Comparison of ENCODE assay signal across 15 mouse cellular contexts in genomic region chr1:57862024-57862423, GRCm38 (mm10).
DNase-seq lines count a peak whose midpoint lies in the region; ATAC-seq and TF ChIP-seq lines count a peak whose summit lies in the region.
"Had no signal": no experiment of that assay in that cellular context is flagged by ENCODE, and none has a peak within 500 bp of the region (broad histone marks: within the 10 kb centered on the region; RNA-seq: fewer than 3 reads in every experiment).

No protein-coding gene starts in this region.

- H3K9ac ChIP-seq in neural tube, embryonic 11.5 days (ENCODE audit: low read length): no peak overlapping the region
- no peak overlapping the region for H3K9ac ChIP-seq in forebrain, embryonic 16.5 days (replicated peaks; ENCODE audit: low read depth, low read length)
- H3K9ac ChIP-seq in hindbrain, postnatal 0 days (replicated peaks; ENCODE audit: low read length): no peak overlapping the region
- no peak overlapping the region for H3K9ac ChIP-seq in neural tube, embryonic 13.5 days
- H3K9ac ChIP-seq in heart, embryonic 12.5 days: no peak overlapping the region
- H3K9ac ChIP-seq: liver, embryonic 15.5 days had no signal

- no peaks in the 10 kb centered on the region for H3K36me3 ChIP-seq in neural tube, embryonic 11.5 days (ENCODE audit: control insufficient read depth, insufficient read depth, low read length)
- H3K36me3 ChIP-seq in forebrain, embryonic 16.5 days (ENCODE audit: control insufficient read depth, insufficient read depth): no peaks in the 10 kb centered on the region; the same call in 1 of the 2 replicates
- H3K36me3 ChIP-seq in hindbrain, postnatal 0 days (ENCODE audit: insufficient read depth, low read length): no peaks in the 10 kb centered on the region
- no peaks in the 10 kb centered on the region for H3K36me3 ChIP-seq in neural tube, embryonic 13.5 days
- H3K36me3 ChIP-seq in kidney, adult 2 months (ENCODE audit: control insufficient read depth, insufficient read depth, low read length): no peaks in the 10 kb centered on the region
- H3K36me3 ChIP-seq in heart, embryonic 12.5 days: 0 out of 2 replicates have a peak, but pooled peaks cover 3% of the 10 kb centered on the region

- peak; percentile 69 for ATAC-seq in neural tube, embryonic 11.5 days (ENCODE audit: insufficient read depth, low FRiP score, low TSS enrichment)
- peak; percentile 90 for ATAC-seq in forebrain, embryonic 16.5 days
- peak; percentile 72 for ATAC-seq in hindbrain, postnatal 0 days
- ATAC-seq in neural tube, embryonic 13.5 days (ENCODE audit: low read depth): peak; percentile 63
- ATAC-seq in frontal cortex, adult (ENCODE audit: low TSS enrichment): no peak
- no peak for ATAC-seq in heart, embryonic 12.5 days (ENCODE audit: insufficient number of reproducible peaks, low FRiP score)

- WGBS in neural tube, embryonic 11.5 days: 47% methylated on average over 4 of the region's 4 CpGs
- 5% methylated on average over 4 of the region's 4 CpGs for WGBS in forebrain, embryonic 16.5 days
- 16% methylated on average over 4 of the region's 4 CpGs for WGBS in hindbrain, postnatal 0 days
- 22% methylated on average over 4 of the region's 4 CpGs for WGBS in neural tube, embryonic 13.5 days
- WGBS in kidney, adult 2 months: 95% methylated on average over 4 of the region's 4 CpGs
- WGBS in heart, embryonic 12.5 days: 84% methylated on average over 4 of the region's 4 CpGs

- H3K27ac ChIP-seq in neural tube, embryonic 11.5 days (ENCODE audit: low read depth, low read length): 0 out of 2 replicates have a peak overlapping the region, but pooled peaks have one; percentile 14
- peak overlapping the region; percentile 62 for H3K27ac ChIP-seq in forebrain, embryonic 16.5 days (ENCODE audit: low read length)
- H3K27ac ChIP-seq in hindbrain, postnatal 0 days: peak overlapping the region; percentile 38; the same call in 1 of the 2 replicates
- 0 out of 2 replicates have a peak overlapping the region, but pooled peaks have one; percentile 14 for H3K27ac ChIP-seq in neural tube, embryonic 13.5 days (replicated peaks)
- no peak overlapping the region for H3K27ac ChIP-seq in kidney, adult 2 months (ENCODE audit: insufficient read depth, low read depth, low read length)
- H3K27ac ChIP-seq in heart, embryonic 12.5 days (ENCODE audit: poor library complexity, severe bottlenecking): no peak overlapping the region
- H3K27ac ChIP-seq: liver, embryonic 15.5 days had no signal

- no peak overlapping the region for H3K4me3 ChIP-seq in neural tube, embryonic 11.5 days (ENCODE audit: low read depth, low read length)
- no peak overlapping the region for H3K4me3 ChIP-seq in forebrain, embryonic 16.5 days (replicated peaks; ENCODE audit: low read length)
- no peak overlapping the region for H3K4me3 ChIP-seq in hindbrain, postnatal 0 days (ENCODE audit: low read length)
- no peak overlapping the region for H3K4me3 ChIP-seq in neural tube, embryonic 13.5 days
- H3K4me3 ChIP-seq in kidney, adult 2 months (ENCODE audit: insufficient read depth, low read depth, low read length): no peak overlapping the region
- no peak overlapping the region for H3K4me3 ChIP-seq in heart, embryonic 12.5 days
- H3K4me3 ChIP-seq: liver, embryonic 15.5 days had no signal

- TF ChIP-seq CTCF in hindbrain, postnatal 0 days (IDR thresholded peaks at IDR 0.05; ENCODE audit: low read depth): no peak
- no peak for TF ChIP-seq CTCF in kidney, adult 2 months (conservative IDR thresholded peaks at IDR 0.05; ENCODE audit: insufficient read depth, insufficient read length, low read depth, low read length)

- no peak for TF ChIP-seq POLR2A in kidney, adult 2 months (IDR thresholded peaks at IDR 0.05; ENCODE audit: low read depth, low read length)

- DNase-seq in neural tube, embryonic 11.5 days (ENCODE audit: low spot score): peak; percentile 54
- DNase-seq in neural tube, embryonic 10.5 days (ENCODE audit: extremely low spot score, low spot score): no peak
- peak; percentile 46 for DNase-seq in hindbrain, postnatal 0 days (ENCODE audit: low spot score)
- no peak for DNase-seq in kidney, adult 2 months
- DNase-seq: adrenal gland, adult 2 months; gastrocnemius, postnatal 36 days; heart, postnatal 10 days; kidney, adult 9 months; lung, postnatal 4 days had no signal

- no peaks in the 10 kb centered on the region for H3K9me3 ChIP-seq in neural tube, embryonic 11.5 days (ENCODE audit: control insufficient read depth, low read length)
- no peaks in the 10 kb centered on the region for H3K9me3 ChIP-seq in forebrain, embryonic 16.5 days (ENCODE audit: control insufficient read depth, low read length)
- H3K9me3 ChIP-seq in hindbrain, postnatal 0 days (ENCODE audit: low read length): no peaks in the 10 kb centered on the region
- peaks cover 3% of the 10 kb centered on the region; the same call in 1 of the 2 replicates for H3K9me3 ChIP-seq in neural tube, embryonic 13.5 days
- no peaks in the 10 kb centered on the region for H3K9me3 ChIP-seq in heart, embryonic 12.5 days (replicated peaks)
- H3K9me3 ChIP-seq: liver, embryonic 15.5 days had no signal

- H3K4me2 ChIP-seq in neural tube, embryonic 11.5 days (ENCODE audit: low read depth): no peak overlapping the region
- H3K4me2 ChIP-seq in forebrain, embryonic 16.5 days (ENCODE audit: low read length): no peak overlapping the region
- no peak overlapping the region for H3K4me2 ChIP-seq in hindbrain, postnatal 0 days (ENCODE audit: low read depth, low read length)
- H3K4me2 ChIP-seq in neural tube, embryonic 13.5 days: no peak overlapping the region
- no peak overlapping the region for H3K4me2 ChIP-seq in heart, embryonic 12.5 days
- H3K4me2 ChIP-seq: liver, embryonic 15.5 days had no signal

- H3K27me3 ChIP-seq in neural tube, embryonic 11.5 days (ENCODE audit: control insufficient read depth, insufficient read depth, low read length): no peaks in the 10 kb centered on the region
- H3K27me3 ChIP-seq in forebrain, embryonic 16.5 days (replicated peaks; ENCODE audit: control insufficient read depth, insufficient read depth, low read length): no peaks in the 10 kb centered on the region
- no peaks in the 10 kb centered on the region for H3K27me3 ChIP-seq in hindbrain, postnatal 0 days (ENCODE audit: insufficient read depth, low read length)
- H3K27me3 ChIP-seq in neural tube, embryonic 13.5 days: no peaks in the 10 kb centered on the region
- H3K27me3 ChIP-seq in kidney, adult 2 months (replicated peaks; ENCODE audit: control insufficient read depth, insufficient read depth, low read length): no peaks in the 10 kb centered on the region
- no peaks in the 10 kb centered on the region for H3K27me3 ChIP-seq in heart, embryonic 12.5 days (replicated peaks)
- H3K27me3 ChIP-seq: CH12.LX; liver, embryonic 15.5 days had no signal

- peaks cover 9% of the 10 kb centered on the region; the same call in 1 of the 2 replicates for H3K4me1 ChIP-seq in neural tube, embryonic 11.5 days (ENCODE audit: control insufficient read depth, insufficient read depth, low read length)
- peaks cover 6% of the 10 kb centered on the region for H3K4me1 ChIP-seq in forebrain, embryonic 16.5 days (replicated peaks; ENCODE audit: control insufficient read depth, insufficient read depth, low read length)
- no peaks in the 10 kb centered on the region for H3K4me1 ChIP-seq in hindbrain, postnatal 0 days (ENCODE audit: insufficient read depth, low read length)
- peaks cover 19% of the 10 kb centered on the region for H3K4me1 ChIP-seq in neural tube, embryonic 13.5 days (replicated peaks)
- H3K4me1 ChIP-seq in kidney, adult 2 months (ENCODE audit: control insufficient read depth, insufficient read depth, low read length): no peaks in the 10 kb centered on the region
- H3K4me1 ChIP-seq in heart, embryonic 12.5 days (replicated peaks): peaks cover 6% of the 10 kb centered on the region; the same call in 1 of the 2 replicates
- H3K4me1 ChIP-seq: liver, embryonic 15.5 days had no signal

Comparison
In these comparisons a context has a peak if more than half of its experiments do, and no peak if none do; other contexts are left out.
1. DNase-seq: peak in neural tube, embryonic 11.5 days (single experiment) and hindbrain, postnatal 0 days (single experiment); none in neural tube, embryonic 10.5 days (single experiment) and kidney, adult 2 months (single experiment).
2. ATAC-seq: peak in neural tube, embryonic 11.5 days (single experiment), forebrain, embryonic 16.5 days (single experiment), hindbrain, postnatal 0 days (single experiment) and neural tube, embryonic 13.5 days (single experiment); none in frontal cortex, adult (single experiment) and heart, embryonic 12.5 days (single experiment).
3. H3K27ac ChIP-seq: peak in neural tube, embryonic 11.5 days (single experiment), forebrain, embryonic 16.5 days (single experiment), hindbrain, postnatal 0 days (single experiment) and neural tube, embryonic 13.5 days (single experiment); none in kidney, adult 2 months (single experiment) and heart, embryonic 12.5 days (single experiment).